Mouse (Mus musculus) retina, postnatal 1 day (tissue): ENCODE measurements around the gene Cacybp.
A peak's percentile ranks its signal among the peaks of the same experiment; 100 is the strongest.

Experiments used
- DNase-seq: peaks from one replicate; pipeline ENCODE4 v3.0.0-alpha.2; 2012

Gene Cacybp

GRCm38 (mm10) chr1:160212123-160212691, 468 bp downstream of the Cacybp start:
- DNase-seq, result no peak

GRCm38 (mm10) chr1:160211597-160212122, 1.0 kb downstream of the Cacybp start:
- peak; percentile 8 for DNase-seq

GRCm38 (mm10) chr1:160210566-160210965, 2.1 kb downstream of the Cacybp start:
- no peak for DNase-seq

GRCm38 (mm10) chr1:160209844-160210243, 2.8 kb downstream of the Cacybp start:
- DNase-seq, result no peak

- DNase-seq, result no peak
Measured at GRCm38 (mm10) chr1:160205486-160205885, 7.2 kb downstream of the Cacybp start.

GRCm38 (mm10) chr1:160195337-160195663, 17.4 kb downstream of the Cacybp start:
- DNase-seq, result no peak

- DNase-seq, result peak; percentile 100
Measured at GRCm38 (mm10) chr1:160194529-160195336, 17.9 kb downstream of the Cacybp start, which contains the start of gene Mrps14. Gene Mrps14 (plus strand): TSS chr1:160195215.

- DNase-seq, result peak; percentile 72
Measured at GRCm38 (mm10) chr1:160184506-160184905, 28.2 kb downstream of the Cacybp start.

- DNase-seq, result no peak
Measured at GRCm38 (mm10) chr1:160181216-160181615, 31.5 kb downstream of the Cacybp start.

- no peak for DNase-seq
Measured at GRCm38 (mm10) chr1:160176903-160177302, 35.8 kb downstream of the Cacybp start.

GRCm38 (mm10) chr1:160166600-160166999, 46.1 kb downstream of the Cacybp start:
- DNase-seq, result no peak

- DNase-seq, result no peak
Measured at GRCm38 (mm10) chr1:160158190-160158589, 54.5 kb downstream of the Cacybp start.

GRCm38 (mm10) chr1:160153480-160153879, 59.2 kb downstream of the Cacybp start, which contains the start of gene Tnn:
Gene Tnn (minus strand): TSS chr1:160153580.
- DNase-seq, result no peak
